Mouse (Mus musculus): ENCODE measurements around the gene Camta1.

- TF ChIP-seq CTCF (IDR thresholded peaks at IDR 0.05; ENCODE audit: low read depth) (no peak), EP300 (IDR thresholded peaks at IDR 0.05; ENCODE audit: low read depth) (no peak)
Measured at GRCm38 (mm10) chr4:151863511-151863910, 1.8 kb upstream of the Camta1 start.
